Mouse (Mus musculus) activated CD4-positive, CD25-positive, alpha-beta regulatory T cell, adult 4 months (primary cell): ENCODE data around the gene 1700042G07Rik. TPM values are rescaled to one million over a fixed set of nuclear protein-coding genes. Genes with fewer than 3 reads are reported as not detected.
"Not testable (repeated sequence)": the region's sequence is repeated elsewhere in the genome, so short reads cannot be mapped to it uniquely, and the experiment has no call there.

Experiments used
- ATAC-seq: one replicate; pipeline ENCODE4 v1.8.0; 2017
- polyA plus RNA-seq, 2 experiments: library from polyadenylated mRNA; unstranded; fragments of 100-300 nt; shearing (Covaris generic); gene quantifications; one replicate each; pipeline ENCODE4 v1.2.1; 2017

1700042G07Rik gene
- polyA plus RNA-seq, 2 experiments from 2014 or later = not detected

GRCm38 (mm10) chr4:116215895-116216605 is 42.9 kb downstream of the 1700042G07Rik start:
- ATAC-seq = no peak

GRCm38 (mm10) chr4:116217046-116217445 is 43.9 kb downstream of the 1700042G07Rik start:
- ATAC-seq = no peak

GRCm38 (mm10) chr4:116217661-116218060 is 44.5 kb downstream of the 1700042G07Rik start:
- ATAC-seq = not testable (repeated sequence)

- ATAC-seq = no peak
These were observed 45.9 kb downstream of the 1700042G07Rik start for GRCm38 (mm10) chr4:116219056-116219455.

GRCm38 (mm10) chr4:116220071-116220650 is 47.0 kb downstream of the 1700042G07Rik start:
- ATAC-seq = no peak

GRCm38 (mm10) chr4:116220780-116221139 is 47.6 kb downstream of the 1700042G07Rik start:
- ATAC-seq = peak; percentile 28

- peak; percentile 98 for ATAC-seq
These were observed 48.1 kb downstream of the 1700042G07Rik start, which contains the start of gene Pik3r3 for GRCm38 (mm10) chr4:116221140-116221851. Gene Pik3r3, plus strand, starts transcription at chr4:116221618.

- ATAC-seq = no peak
These were observed 49.0 kb downstream of the 1700042G07Rik start for GRCm38 (mm10) chr4:116221996-116222842.

- no peak for ATAC-seq
These were observed 49.6 kb downstream of the 1700042G07Rik start for GRCm38 (mm10) chr4:116222843-116223119.

Other genes with a start within 250 kb of the 1700042G07Rik start
- not detected for gene Dmbx1, start 233.4 kb upstream of the 1700042G07Rik start, polyA plus RNA-seq
- gene Faah, start 155.4 kb upstream of the 1700042G07Rik start, polyA plus RNA-seq = 10 to 100 TPM; 35.9 to 43.4 TPM
- 10 to 100 TPM; 21.7 to 26.9 TPM for gene Nsun4, start 119.5 kb upstream of the 1700042G07Rik start, polyA plus RNA-seq
- gene Uqcrh, start 98.3 kb upstream of the 1700042G07Rik start, polyA plus RNA-seq = 1,000 to 10,000 TPM in 1 of 2 experiments, 100 to 1,000 TPM in 1; 979 to 1,004 TPM
- gene Lrrc41, start 98.1 kb upstream of the 1700042G07Rik start, polyA plus RNA-seq = 10 to 100 TPM; 17.5 to 17.9 TPM
- gene Rad54l, start 49.7 kb upstream of the 1700042G07Rik start, polyA plus RNA-seq = 10 to 100 TPM; 10.2 to 11.8 TPM
- 1 to 10 TPM; 6.0 to 8.2 TPM for gene Pomgnt1, start 49.5 kb upstream of the 1700042G07Rik start, polyA plus RNA-seq
- under 1 TPM; 0.15 to 0.63 TPM for gene Lurap1, start 22.0 kb upstream of the 1700042G07Rik start, polyA plus RNA-seq
- gene Tspan1, start 5.8 kb upstream of the 1700042G07Rik start, polyA plus RNA-seq = not detected
- not detected for gene Gm49337, start within 50 bp of the 1700042G07Rik start, polyA plus RNA-seq
- gene Pik3r3, start 48.2 kb downstream of the 1700042G07Rik start, polyA plus RNA-seq = 1 to 10 TPM in 1 of 2 experiments, under 1 TPM in 1; 0.99 to 3.6 TPM